Comparison of ENCODE assay signal across 13 mouse cellular contexts in the genomic region with DNA sequence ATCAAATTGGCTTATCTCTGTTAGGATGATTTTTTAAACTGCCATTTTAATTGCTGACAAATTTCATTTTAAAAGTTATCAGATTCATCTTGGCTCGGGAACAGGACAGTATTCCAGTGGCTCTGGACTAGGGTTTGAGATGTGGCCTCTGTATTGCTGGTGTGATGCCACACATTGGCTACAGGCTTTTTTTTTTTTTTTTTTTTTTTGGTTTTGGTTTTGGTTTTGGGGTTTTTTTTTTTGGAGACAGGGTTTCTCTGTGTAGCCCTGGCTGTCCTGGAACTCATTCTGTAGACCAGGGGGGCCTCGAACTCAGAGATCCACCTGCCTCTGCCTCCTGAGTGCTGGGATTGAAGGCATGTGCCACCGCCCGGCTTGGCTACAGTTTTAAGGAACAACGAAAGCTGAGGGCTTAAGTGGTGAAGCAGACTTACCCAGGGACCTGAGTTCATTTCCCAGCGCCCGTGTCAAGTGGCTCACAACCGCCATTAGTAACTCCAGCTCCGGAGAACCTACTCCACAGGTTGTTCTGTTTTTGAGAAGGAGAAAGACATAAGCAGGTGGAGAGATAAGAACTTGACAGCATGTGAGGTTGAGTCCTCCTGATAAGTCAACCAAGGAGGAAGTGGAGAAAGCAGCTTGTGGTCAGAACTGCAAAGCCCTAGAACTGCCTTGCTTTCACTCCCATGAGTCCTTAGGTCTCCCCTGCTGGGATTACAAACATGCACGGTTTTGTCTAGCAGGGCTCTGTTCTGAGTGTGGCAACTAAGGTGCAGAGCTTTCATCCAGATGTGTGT. TPM values are rescaled to one million over a fixed set of nuclear protein-coding genes. Genes with fewer than 3 reads are reported as not detected.
DNase-seq lines count a peak whose midpoint lies in the region; ATAC-seq and TF ChIP-seq lines count a peak whose summit lies in the region.
"Had no signal": no experiment of that assay in that cellular context is flagged by ENCODE, and none has a peak within 500 bp of the region (broad histone marks: within the 10 kb centered on the region; RNA-seq: fewer than 3 reads in every experiment).

No protein-coding gene starts in this region.

- H3K4me2 ChIP-seq in liver, embryonic 14.5 days (ENCODE audit: low read depth) = peak overlapping the region; percentile 11; the same call in 1 of the 2 replicates
- H3K4me2 ChIP-seq: heart, embryonic 12.5 days; midbrain, embryonic 11.5 days had no signal

- no peaks in the 10 kb centered on the region for H3K27me3 ChIP-seq in liver, embryonic 14.5 days (ENCODE audit: control insufficient read depth, insufficient read depth, low read length)
- no peaks in the 10 kb centered on the region for H3K27me3 ChIP-seq in splenic B cell, adult 2 months (ENCODE audit: control insufficient read depth, insufficient read depth, low read length, poor library complexity, severe bottlenecking)
- H3K27me3 ChIP-seq in limb, embryonic 10.5 days (ENCODE audit: low read depth, poor library complexity, severe bottlenecking) = no peaks in the 10 kb centered on the region
- H3K27me3 ChIP-seq: heart, embryonic 12.5 days had no signal

- H3K4me1 ChIP-seq in liver, embryonic 14.5 days (replicated peaks; ENCODE audit: control insufficient read depth in 2 of 2, insufficient read depth in 2 of 2, low read length in 1 of 2) = peaks cover 0 to 4% of the 10 kb centered on the region in 2 experiments; a peak in 1 of 4 replicates
- no peaks in the 10 kb centered on the region for H3K4me1 ChIP-seq in limb, embryonic 10.5 days
- H3K4me1 ChIP-seq: embryonic facial prominence, embryonic 10.5 days; heart, embryonic 12.5 days had no signal

- H3K9ac ChIP-seq in liver, embryonic 14.5 days (replicated peaks) = no peak overlapping the region
- H3K9ac ChIP-seq: forebrain, postnatal 0 days; heart, embryonic 12.5 days had no signal

- TF ChIP-seq EP300 in liver, embryonic 14.5 days (IDR thresholded peaks at IDR 0.05; ENCODE audit: low read depth) = no peak

- no peaks in the 10 kb centered on the region for H3K36me3 ChIP-seq in liver, embryonic 14.5 days (replicated peaks; ENCODE audit: control insufficient read depth, insufficient read depth, low read depth)
- H3K36me3 ChIP-seq in splenic B cell, adult 2 months (ENCODE audit: control insufficient read depth, insufficient read depth, low read length, poor library complexity, severe bottlenecking) = no peaks in the 10 kb centered on the region
- H3K36me3 ChIP-seq in limb, embryonic 10.5 days = no peaks in the 10 kb centered on the region
- H3K36me3 ChIP-seq: embryonic facial prominence, embryonic 10.5 days; heart, embryonic 12.5 days had no signal

- peak; percentile 31; the same call in 1 of the 2 replicates for ATAC-seq in liver, embryonic 14.5 days (ENCODE audit: insufficient read depth)
- no peak for ATAC-seq in erythroblast, adult 5-6 weeks (replicated peaks; ENCODE audit: low FRiP score, poor library complexity, severe bottlenecking)
- ATAC-seq: forebrain, postnatal 0 days had no signal

- H3K9me3 ChIP-seq in liver, embryonic 14.5 days (ENCODE audit: control insufficient read depth, low read length) = no peaks in the 10 kb centered on the region
- H3K9me3 ChIP-seq in limb, embryonic 10.5 days (replicated peaks) = no peaks in the 10 kb centered on the region
- H3K9me3 ChIP-seq: embryonic facial prominence, embryonic 10.5 days had no signal

- DNase-seq in spleen, postnatal 36 days (ENCODE audit: low spot score in 2 of 2) = peak; percentile 46 to 63
- no peak for DNase-seq in spleen, adult 18-20 months
- DNase-seq in R1 (ENCODE audit: low read depth, low spot score) = peak; percentile 61
- DNase-seq in liver, embryonic 14.5 days (ENCODE audit: low read depth in 3 of 3, low spot score in 3 of 3) = no peak
- DNase-seq in splenic B cell, adult 2 months (ENCODE audit: low read depth, low spot score) = peak; percentile 56
- no peak for DNase-seq in limb, embryonic 10.5 days (ENCODE audit: low spot score)
- no peak for DNase-seq in frontal cortex, postnatal 25 days (ENCODE audit: low spot score in 2 of 2)
- DNase-seq: forebrain, postnatal 0 days; kidney, adult 18-20 months had no signal

- H3K4me3 ChIP-seq in liver, embryonic 14.5 days (ENCODE audit: insufficient read depth in 1 of 2, low read depth in 2 of 2, low read length in 2 of 2) = no peak overlapping the region
- H3K4me3 ChIP-seq in limb, embryonic 10.5 days = no peak overlapping the region
- H3K4me3 ChIP-seq: embryonic facial prominence, embryonic 10.5 days; heart, embryonic 12.5 days had no signal

- no peak overlapping the region for H3K27ac ChIP-seq in liver, embryonic 14.5 days
- no peak overlapping the region for H3K27ac ChIP-seq in limb, embryonic 10.5 days
- H3K27ac ChIP-seq: embryonic facial prominence, embryonic 10.5 days had no signal

- WGBS in liver, embryonic 14.5 days (ENCODE audit: insufficient replicate concordance) = 11% methylated on average over 10 of the region's 10 CpGs
- WGBS in limb, embryonic 10.5 days = 87% methylated on average over 10 of the region's 10 CpGs

- no peak for TF ChIP-seq CTCF in liver, embryonic 14.5 days (IDR thresholded peaks at IDR 0.05; ENCODE audit: low read depth)

RNA-seq across cellular contexts. Expression of a gene that starts 21.7 kb away (rescaled TPM):
- 12.3 and 14.2 TPM in 2 replicates for polyA plus RNA-seq in liver, embryonic 14.5 days (2012; rRNA removed)
- 15.1 and 16.7 TPM in 2 replicates for polyA plus RNA-seq in liver, embryonic 14.5 days (2014; fragmentation: Nextera tagmentation; extraction: Ambion mirVana)
- 20.4 and 24.6 TPM in 2 replicates for polyA plus RNA-seq in limb, embryonic 10.5 days (2016; fragmentation: Nextera tagmentation; extraction: Ambion mirVana)
- total RNA-seq in erythroblast, adult 5-6 weeks (2015; ENCODE audit: low replicate concordance) = 91.5 and 138 TPM in 2 replicates
- total RNA-seq in erythroblast, adult 5-6 weeks (2017; ENCODE audit: low replicate concordance) = 37.1 and 68.3 TPM in 2 replicates

Comparison
In these comparisons a context has a peak if more than half of its experiments do, and no peak if none do; other contexts are left out.
1. DNase-seq: peak in spleen, postnatal 36 days (2 of 2), R1 (single experiment) and splenic B cell, adult 2 months (single experiment); none in spleen, adult 18-20 months (0 of 2), liver, embryonic 14.5 days (0 of 3), limb, embryonic 10.5 days (single experiment) and frontal cortex, postnatal 25 days (0 of 2).